Mouse (Mus musculus) liver, adult 2 months (tissue): ENCODE data around the gene Rab3gap2. TPM values are rescaled to one million over a fixed set of nuclear protein-coding genes. Genes with fewer than 3 reads are reported as not detected.

Source experiments
- DNase-seq: peaks from one replicate; pipeline ENCODE4 v3.0.0-alpha.2; 2011; ENCODE audit warnings: low read depth, low spot score; ENCODE audit errors: extremely low read depth
- H3K27ac ChIP-seq: fragments of 200-500 bp; replicated peaks from 2 replicates; pipeline ENCODE4 v1.5.1; 2012; ENCODE audit warnings: low read depth, mild to moderate bottlenecking, control low read depth, inconsistent platforms, low read length; ENCODE audit not compliant: insufficient read depth
- H3K27me3 ChIP-seq: fragments of 200-500 bp; 2 replicates; pipeline ENCODE4 v1.6.1; 2012; ENCODE audit warnings: mild to moderate bottlenecking, moderate library complexity, low read length, inconsistent platforms; ENCODE audit not compliant: control insufficient read depth, insufficient read depth
- H3K36me3 ChIP-seq: fragments of 200-500 bp; 2 replicates; pipeline ENCODE4 v1.6.1; 2012; ENCODE audit warnings: low read length, inconsistent platforms; ENCODE audit not compliant: control insufficient read depth, insufficient read depth
- H3K4me1 ChIP-seq: fragments of 200-500 bp; 2 replicates; pipeline ENCODE4 v1.6.1; 2011; ENCODE audit warnings: low read length; ENCODE audit not compliant: control insufficient read depth, insufficient read depth
- H3K4me3 ChIP-seq: fragments of 200-500 bp; 2 replicates; pipeline ENCODE4 v1.5.1; 2011; ENCODE audit warnings: low read depth, mild to moderate bottlenecking, control low read depth, low read length, moderate library complexity; ENCODE audit not compliant: insufficient read depth
- H3K79me2 ChIP-seq: fragments of 200-500 bp; 2 replicates; pipeline ENCODE4 v1.6.1; 2012; ENCODE audit warnings: inconsistent platforms, mild to moderate bottlenecking, low read length, moderate library complexity; ENCODE audit not compliant: control insufficient read depth, insufficient read depth
- H3K9ac ChIP-seq: fragments of 200-500 bp; 2 replicates; pipeline ENCODE4 v1.6.1; 2012; ENCODE audit warnings: low read depth, mild to moderate bottlenecking, control low read depth, inconsistent platforms, low read length
- CTCF ChIP-seq: fragments of 200-500 bp; IDR thresholded peaks from 2 replicates; pipeline ENCODE4 v1.5.1; 2011; ENCODE audit warnings: low read depth, low read length, control low read depth
- POLR2A ChIP-seq: fragments of 200-500 bp; IDR thresholded peaks from 2 replicates; pipeline ENCODE4 v1.6.1; 2011; ENCODE audit warnings: low read length, control low read depth; ENCODE audit not compliant: insufficient read depth; ENCODE audit errors: extremely low read depth
- WGBS: fragments of 180-500 bp; shearing (Covaris S2); methylation state at CpG from one replicate; pipeline ENCODE4 v1.1.7; 2018; 5-methylcytosine and 5-hydroxymethylcytosine counted together
- polyA plus RNA-seq: library from polyadenylated mRNA; depleted of rRNA; stranded (reverse); fragments of >200 nt; gene quantifications from 2 replicates; pipeline ENCODE4 v1.2.3, GENCODE M21; 2012
- total RNA-seq: library from RNA; depleted of rRNA; stranded (reverse); fragments of >200 nt; gene quantifications from 2 replicates; pipeline ENCODE4 v1.2.3, GENCODE M21; 2014

Rab3gap2 gene
- total and polyA plus RNA-seq, 2 experiments = 9.3 to 12.4 TPM

DNA sequence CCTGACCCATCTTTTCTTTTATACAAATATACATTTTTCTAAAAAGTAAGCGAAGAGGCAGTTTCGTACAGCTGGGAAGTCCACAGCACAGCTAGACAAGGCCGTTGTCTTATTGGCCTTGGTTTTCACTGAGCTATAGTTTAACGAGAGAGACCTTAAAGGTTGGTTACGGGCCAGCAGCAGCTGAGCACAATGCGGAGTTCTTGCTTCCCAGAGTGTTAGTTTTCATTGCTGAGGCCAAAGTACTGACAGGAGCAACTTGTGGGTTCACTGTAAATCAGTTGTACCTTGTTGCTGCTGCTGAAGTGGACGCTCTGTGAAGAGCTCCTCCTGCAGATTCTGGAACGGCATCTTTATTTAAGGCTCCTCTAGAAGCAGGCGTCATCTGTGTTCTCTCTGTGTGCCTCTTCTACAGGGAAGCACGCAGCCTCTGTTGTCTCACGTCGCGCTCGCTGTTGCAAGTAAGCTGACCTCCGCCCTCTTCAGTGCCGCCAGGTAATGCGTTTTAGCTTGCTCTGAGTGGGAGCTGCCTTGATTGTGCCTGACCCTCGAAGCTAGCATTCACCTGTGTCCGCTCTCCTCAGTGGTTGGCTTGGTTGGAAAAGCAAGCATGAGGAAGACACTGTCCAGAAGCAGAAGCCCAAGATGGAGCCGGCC, 43.6 kb downstream of the Rab3gap2 start:
- DNase-seq = no peak
- WGBS = 85% methylated on average over 20 of the region's 20 CpGs
- H3K79me2 ChIP-seq = no peaks in the 10 kb centered on the region
- no peaks in the 10 kb centered on the region; the same call in 1 of the 2 replicates for H3K4me1 ChIP-seq
- no peak overlapping the region for H3K9ac ChIP-seq
- H3K27me3 ChIP-seq = no peaks in the 10 kb centered on the region
- no peak for TF ChIP-seq CTCF
- TF ChIP-seq POLR2A = no peak
- no peak overlapping the region for H3K4me3 ChIP-seq
- no peak overlapping the region for H3K27ac ChIP-seq
- peaks cover 47% of the 10 kb centered on the region for H3K36me3 ChIP-seq

DNA sequence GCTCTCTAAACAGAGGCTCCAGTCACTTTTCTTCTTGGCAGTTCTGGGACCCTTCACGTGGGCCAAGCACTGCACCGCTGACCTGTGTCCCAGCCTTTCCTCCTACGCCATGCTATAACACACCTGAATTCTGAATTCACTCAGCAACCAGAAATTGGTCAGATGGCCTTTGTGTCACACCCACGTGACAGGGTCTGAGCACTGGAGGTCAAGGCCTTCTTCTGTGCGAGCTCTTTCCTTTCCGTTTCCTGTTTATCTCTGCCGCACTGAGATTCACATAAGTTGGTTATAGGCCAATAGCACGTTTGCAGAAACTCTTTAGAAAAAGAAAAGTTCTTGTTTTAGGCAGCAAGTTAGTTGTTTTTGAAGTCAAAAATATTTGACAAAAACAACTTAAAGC, 44.8 kb downstream of the Rab3gap2 start:
- TF ChIP-seq POLR2A = no peak
- no peak for TF ChIP-seq CTCF
- Histone ChIP-seq H3K36me3 (peaks cover 40% of the 10 kb centered on the region), H3K4me3 (no peak overlapping the region), H3K4me1 (no peaks in the 10 kb centered on the region; the same call in 1 of the 2 replicates), H3K27ac (peak overlapping the region; percentile 45), H3K27me3 (no peaks in the 10 kb centered on the region), H3K79me2 (no peaks in the 10 kb centered on the region), H3K9ac (no peak overlapping the region)
- DNase-seq = peak; percentile 24
- 65% methylated on average over 8 of the region's 8 CpGs for WGBS

DNA sequence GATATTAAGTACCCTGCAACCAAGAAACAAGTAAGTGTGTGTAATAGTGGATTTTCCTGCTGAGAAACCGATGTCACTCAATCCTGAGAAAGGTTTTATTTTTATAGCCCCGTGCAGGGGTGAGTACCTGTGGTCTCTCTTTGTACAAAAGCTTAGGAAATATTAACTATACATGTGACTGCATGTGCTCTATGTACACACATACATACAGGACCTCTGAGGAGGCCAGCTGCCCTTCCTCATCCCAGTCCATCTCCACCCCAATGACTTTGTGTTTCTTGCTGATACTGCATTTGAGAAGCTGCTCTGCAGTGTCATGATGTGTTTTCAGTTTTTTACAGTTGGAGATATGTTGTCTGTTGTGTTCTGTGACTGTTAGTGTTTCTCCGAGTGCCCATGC, 48.4 kb downstream of the Rab3gap2 start:
- no peaks in the 10 kb centered on the region for H3K27me3 ChIP-seq
- DNase-seq = no peak
- H3K9ac ChIP-seq = no peak overlapping the region
- no peaks in the 10 kb centered on the region; the same call in 1 of the 2 replicates for H3K4me1 ChIP-seq
- H3K4me3 ChIP-seq = no peak overlapping the region
- 82% methylated on average over 3 of the region's 3 CpGs for WGBS
- peaks cover 41% of the 10 kb centered on the region for H3K36me3 ChIP-seq
- H3K27ac ChIP-seq = no peak overlapping the region
- TF ChIP-seq CTCF (no peak), POLR2A (no peak)
- no peaks in the 10 kb centered on the region for H3K79me2 ChIP-seq

DNA sequence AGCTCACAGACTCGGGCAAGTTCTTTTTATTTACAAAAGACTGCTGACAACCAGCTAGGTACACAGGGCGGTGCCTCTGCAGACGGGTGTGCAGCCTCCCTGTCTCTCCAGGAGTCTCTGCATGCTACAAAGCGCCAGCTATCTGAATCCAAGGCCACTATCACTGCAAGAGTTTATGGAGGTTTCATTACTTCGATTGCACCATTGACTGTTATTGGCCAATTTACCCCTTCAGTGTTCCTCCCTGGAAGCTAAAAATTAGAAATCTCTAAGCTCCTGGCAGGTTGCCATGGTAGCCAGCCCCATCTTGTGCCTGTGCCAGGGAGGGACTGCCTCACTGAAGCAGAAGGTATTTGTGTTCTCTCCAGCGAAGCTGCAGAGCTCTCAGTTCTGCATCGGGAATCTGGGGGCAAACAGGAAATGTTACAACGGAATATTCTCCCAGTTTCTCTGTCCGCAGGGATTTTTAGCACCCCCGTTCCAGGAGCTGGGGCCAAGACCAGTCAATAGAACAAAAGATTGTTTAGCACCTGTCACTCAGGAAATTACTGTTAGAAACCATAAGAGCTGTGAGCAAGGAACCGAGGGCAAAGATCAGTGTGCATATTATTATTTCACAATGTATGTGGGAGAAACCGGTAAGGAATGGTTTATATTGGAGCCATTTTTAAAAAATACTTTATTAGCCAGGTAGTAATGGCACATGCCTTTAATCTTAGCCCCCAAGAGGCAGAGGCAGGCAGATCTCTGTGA, 49.4 kb downstream of the Rab3gap2 start:
- Histone ChIP-seq H3K36me3 (peaks cover 35% of the 10 kb centered on the region), H3K9ac (no peak overlapping the region), H3K4me3 (no peak overlapping the region), H3K4me1 (no peaks in the 10 kb centered on the region; the same call in 1 of the 2 replicates), H3K27ac (no peak overlapping the region), H3K27me3 (no peaks in the 10 kb centered on the region), H3K79me2 (no peaks in the 10 kb centered on the region)
- TF ChIP-seq CTCF (no peak), POLR2A (no peak)
- DNase-seq = peak; percentile 60
- 44% methylated on average over 12 of the region's 12 CpGs for WGBS

DNA sequence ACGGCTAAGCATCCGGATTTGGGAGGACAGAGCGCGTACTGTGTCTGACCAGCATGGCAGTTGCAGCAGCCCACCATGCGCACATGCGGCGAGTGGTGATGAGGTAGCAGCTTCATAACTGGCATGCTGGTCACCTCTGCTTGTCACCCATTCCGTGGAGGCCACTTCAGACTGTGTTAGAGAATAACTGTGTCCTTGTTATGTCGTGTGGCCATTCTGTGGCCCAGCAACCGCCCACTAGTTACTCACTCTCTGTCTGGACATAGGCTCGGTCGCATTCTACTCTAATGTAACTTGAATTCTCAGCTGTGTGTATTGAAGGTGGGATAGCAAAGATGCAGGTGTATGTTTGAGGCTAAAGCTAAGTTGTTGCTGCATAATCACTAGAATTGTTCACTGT, 51.4 kb downstream of the Rab3gap2 start:
- TF ChIP-seq POLR2A (no peak), CTCF (no peak)
- Histone ChIP-seq H3K9ac (no peak overlapping the region), H3K79me2 (no peaks in the 10 kb centered on the region), H3K27ac (no peak overlapping the region), H3K4me1 (no peaks in the 10 kb centered on the region), H3K27me3 (no peaks in the 10 kb centered on the region), H3K36me3 (peaks cover 40% of the 10 kb centered on the region), H3K4me3 (no peak overlapping the region)
- no peak for DNase-seq
- 97% methylated on average over 12 of the region's 12 CpGs for WGBS

DNA sequence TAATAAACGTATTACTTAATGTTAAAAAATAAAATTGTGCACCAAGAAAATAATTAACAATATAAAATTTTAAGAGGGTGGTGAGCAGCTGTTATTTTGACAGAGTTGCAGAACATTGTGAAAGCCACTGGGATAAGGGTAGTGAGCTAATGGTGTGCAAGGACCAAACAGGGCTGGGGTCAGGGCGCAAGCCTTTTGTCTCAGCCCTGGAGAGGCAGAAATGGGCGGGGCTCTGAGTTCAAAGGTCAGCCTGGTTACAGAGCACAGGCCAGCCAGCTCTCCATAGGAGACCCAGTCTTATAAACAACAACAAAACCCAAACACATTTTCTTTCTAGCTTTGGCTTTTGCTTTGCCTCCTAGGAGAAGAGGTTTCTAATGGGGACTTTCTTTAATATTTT, 52.8 kb downstream of the Rab3gap2 start:
- Histone ChIP-seq H3K79me2 (no peaks in the 10 kb centered on the region), H3K4me1 (no peaks in the 10 kb centered on the region), H3K27me3 (no peaks in the 10 kb centered on the region), H3K27ac (no peak overlapping the region), H3K4me3 (no peak overlapping the region), H3K36me3 (peaks cover 39% of the 10 kb centered on the region), H3K9ac (no peak overlapping the region)
- 43% methylated on average over 3 of the region's 3 CpGs for WGBS
- DNase-seq = peak; percentile 62
- no peak for TF ChIP-seq POLR2A
- TF ChIP-seq CTCF = no peak
